Mouse (Mus musculus): Measurements from ENCODE around the gene Syt2.

- TF ChIP-seq CTCF (IDR thresholded peaks at IDR 0.05) (no peak), EP300 (IDR thresholded peaks at IDR 0.05) (no peak)
Observed at GRCm38 (mm10) chr1:134712781-134713299, 66.4 kb downstream of the Syt2 start.

Measured in lung, postnatal 0 days (tissue).